Mouse (Mus musculus): Measurements from ENCODE around the gene Nek7. TPM values are rescaled to one million over a fixed set of nuclear protein-coding genes. Genes with fewer than 3 reads are reported as not detected.

Nek7 gene
- 72.3 to 77.2 TPM (median 73.1 TPM) in 4 replicates for total RNA-seq (2023)

DNA sequence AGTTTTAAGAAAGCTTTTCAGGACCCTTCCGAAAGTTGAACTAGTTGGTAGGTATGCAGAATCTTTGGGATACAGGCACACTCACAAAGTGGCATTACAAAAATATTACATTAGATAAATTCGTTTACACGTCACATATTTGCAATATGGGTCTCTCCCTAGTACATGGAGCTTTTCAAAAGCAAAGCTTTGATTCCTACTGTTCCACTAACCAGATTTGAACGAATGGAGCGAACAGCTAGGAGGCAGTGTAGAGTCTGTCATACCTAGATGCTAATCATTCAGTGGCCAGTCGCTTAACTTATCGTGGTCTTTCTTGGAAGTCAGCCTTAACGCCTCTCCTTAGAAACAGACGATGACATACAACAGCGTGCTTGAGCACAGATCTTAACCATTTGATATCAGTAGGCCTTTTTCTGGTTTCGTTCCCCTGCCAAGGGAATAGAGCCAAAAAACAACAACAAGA lies at the start of gene Nek7:
Nek7 (minus strand) TSS at position 146 of the 466 bp plus-strand sequence.

Other genes starting within 250 kb of the Nek7 start
- gene Lhx9, start 228.4 kb upstream of the Nek7 start, total RNA-seq (2023), result not detected in 4 replicates
- gene 2310009B15Rik, start 236.7 kb upstream of the Nek7 start, total RNA-seq (2023), result 3.4 to 9.4 TPM (median 3.9 TPM) in 4 replicates

All from B cell, adult 62 days (primary cell).